Mouse (Mus musculus): ENCODE results near the gene Gid8. TPM values are rescaled to one million over a fixed set of nuclear protein-coding genes. Genes with fewer than 3 reads are reported as not detected.

Gene Gid8
- 43.8 and 50.4 TPM in 2 replicates for polyA plus RNA-seq (2015; fragmentation: Nextera tagmentation; extraction: Ambion mirVana)

DNA sequence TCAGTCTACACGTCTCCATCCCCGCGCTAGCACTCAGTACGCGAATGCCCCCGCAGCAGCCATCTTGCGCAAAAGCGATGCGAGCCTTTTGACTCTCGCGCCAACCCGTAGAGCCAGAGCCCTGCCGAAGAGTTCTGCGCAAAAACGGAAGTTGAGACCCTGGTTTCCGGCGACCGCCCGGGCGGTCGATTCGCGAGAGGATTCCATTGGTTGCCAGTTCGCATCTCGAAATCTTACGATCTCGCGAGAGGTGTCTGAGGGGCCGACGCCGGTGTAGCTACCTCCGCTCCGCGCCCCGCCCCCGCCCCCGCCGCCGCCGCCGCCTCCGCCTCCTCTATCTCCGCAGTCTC is at the start of gene Gid8, which contains the start of gene Dido1:
TSS of gene Gid8 (plus strand) at position 195 of the 350 bp plus-strand sequence.
TSS of gene Dido1 (minus strand) at position 77 of the 350 bp plus-strand sequence.
- H3K9me3 ChIP-seq: no peaks in the 10 kb centered on the region
- H3K27ac ChIP-seq (replicated peaks): peak within 1 kb of the TSS; percentile 92
- peak within 1 kb of the TSS; percentile 100 for H3K4me3 ChIP-seq
- no peaks in the 10 kb centered on the region for H3K27me3 ChIP-seq (replicated peaks)
- peaks cover 42% of the 10 kb centered on the region for H3K4me1 ChIP-seq
- peak within 1 kb of the TSS; percentile 100 for H3K9ac ChIP-seq
- H3K4me2 ChIP-seq: peak within 1 kb of the TSS; percentile 91
- peaks cover 36% of the 10 kb centered on the region for H3K36me3 ChIP-seq
- peak; percentile 89 for ATAC-seq (ENCODE audit: extremely low read depth, insufficient number of reproducible peaks, low FRiP score, low TSS enrichment)
- under 1% methylated on average over 42 of the region's 43 CpGs for WGBS

DNA sequence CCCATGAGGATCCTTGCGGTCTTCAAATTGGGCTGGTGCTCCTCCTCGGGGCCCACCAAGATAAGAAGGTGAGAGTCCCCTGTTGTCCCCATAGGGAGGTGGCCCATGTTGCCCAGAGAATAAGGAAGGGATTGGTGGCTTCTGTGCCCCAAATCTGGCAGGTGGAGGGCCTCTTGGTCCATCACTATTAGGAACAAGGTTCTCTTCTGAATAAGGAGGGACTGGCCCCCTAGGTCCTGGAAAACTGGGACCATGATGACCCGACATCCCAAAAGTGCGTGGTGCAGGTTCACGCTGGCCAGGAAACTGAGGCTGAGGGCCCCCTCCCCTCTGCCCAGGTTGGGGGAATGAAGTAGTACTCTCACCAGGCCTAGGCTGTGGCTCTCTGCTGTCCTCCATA is 49.4 kb upstream of the Gid8 start:
- Histone ChIP-seq H3K27ac (replicated peaks) (no peak overlapping the region), H3K36me3 (peaks cover 39% of the 10 kb centered on the region), H3K27me3 (replicated peaks) (no peaks in the 10 kb centered on the region), H3K4me3 (no peak overlapping the region), H3K9me3 (no peaks in the 10 kb centered on the region), H3K9ac (no peak overlapping the region), H3K4me1 (peaks cover 9% of the 10 kb centered on the region), H3K4me2 (no peak overlapping the region)
- ATAC-seq (ENCODE audit: extremely low read depth, insufficient number of reproducible peaks, low FRiP score, low TSS enrichment): no peak
- WGBS: 84% methylated on average over 5 of the region's 5 CpGs

DNA sequence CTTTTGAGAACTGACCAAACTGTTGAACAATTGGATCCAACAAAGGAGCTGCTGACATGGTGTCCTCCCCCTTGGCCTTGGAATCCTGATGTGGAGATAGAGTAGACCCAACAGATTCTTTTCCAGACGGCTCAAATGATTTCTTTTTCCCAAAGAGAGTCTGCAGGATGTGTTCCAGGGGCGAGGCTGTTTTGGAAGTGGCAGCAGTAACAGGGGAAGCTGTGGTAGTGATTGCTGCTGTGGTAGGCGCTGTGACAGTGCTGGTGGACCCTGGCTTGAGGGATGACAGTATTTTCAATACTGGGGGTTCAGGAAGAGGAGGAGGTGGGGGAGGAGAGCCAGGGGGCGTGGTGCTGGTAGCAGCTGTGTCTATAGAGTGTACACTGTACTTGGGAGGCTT is 47.9 kb upstream of the Gid8 start:
- peaks cover 54% of the 10 kb centered on the region for H3K36me3 ChIP-seq
- WGBS: 83% methylated on average over 4 of the region's 4 CpGs
- H3K9ac ChIP-seq: no peak overlapping the region
- no peaks in the 10 kb centered on the region for H3K9me3 ChIP-seq
- ATAC-seq (ENCODE audit: extremely low read depth, insufficient number of reproducible peaks, low FRiP score, low TSS enrichment): no peak
- H3K4me1 ChIP-seq: peaks cover 9% of the 10 kb centered on the region
- no peaks in the 10 kb centered on the region for H3K27me3 ChIP-seq (replicated peaks)
- H3K4me3 ChIP-seq: no peak overlapping the region
- no peak overlapping the region for H3K4me2 ChIP-seq
- no peak overlapping the region for H3K27ac ChIP-seq (replicated peaks)

DNA sequence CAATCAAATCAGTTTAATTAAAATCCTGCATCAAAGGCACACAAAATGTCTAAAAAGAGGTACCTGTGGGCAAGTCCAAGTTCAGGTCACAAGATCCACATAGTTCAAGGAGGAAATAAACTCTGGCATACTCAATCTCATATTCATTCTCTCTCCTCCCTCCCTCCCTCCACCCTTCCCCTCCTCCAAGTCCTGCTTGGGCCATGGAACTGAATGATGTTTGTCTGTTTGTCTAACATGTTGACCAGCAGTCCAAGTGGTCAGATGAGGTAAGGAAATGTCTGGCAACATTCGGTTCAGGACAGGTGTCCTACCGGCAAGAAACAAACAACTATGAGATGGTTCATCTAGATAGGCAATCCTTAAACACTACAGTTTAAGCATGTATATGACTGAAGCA is 33.2 kb upstream of the Gid8 start:
- no peak overlapping the region for H3K27ac ChIP-seq (replicated peaks)
- H3K4me2 ChIP-seq: no peak overlapping the region
- peaks cover 60% of the 10 kb centered on the region for H3K36me3 ChIP-seq
- no peaks in the 10 kb centered on the region for H3K4me1 ChIP-seq
- H3K4me3 ChIP-seq: no peak overlapping the region
- no peak overlapping the region for H3K9ac ChIP-seq
- ATAC-seq (ENCODE audit: extremely low read depth, insufficient number of reproducible peaks, low FRiP score, low TSS enrichment): no peak
- WGBS: 83% methylated on average over 2 of the region's 2 CpGs
- H3K27me3 ChIP-seq (replicated peaks): no peaks in the 10 kb centered on the region
- no peaks in the 10 kb centered on the region for H3K9me3 ChIP-seq

DNA sequence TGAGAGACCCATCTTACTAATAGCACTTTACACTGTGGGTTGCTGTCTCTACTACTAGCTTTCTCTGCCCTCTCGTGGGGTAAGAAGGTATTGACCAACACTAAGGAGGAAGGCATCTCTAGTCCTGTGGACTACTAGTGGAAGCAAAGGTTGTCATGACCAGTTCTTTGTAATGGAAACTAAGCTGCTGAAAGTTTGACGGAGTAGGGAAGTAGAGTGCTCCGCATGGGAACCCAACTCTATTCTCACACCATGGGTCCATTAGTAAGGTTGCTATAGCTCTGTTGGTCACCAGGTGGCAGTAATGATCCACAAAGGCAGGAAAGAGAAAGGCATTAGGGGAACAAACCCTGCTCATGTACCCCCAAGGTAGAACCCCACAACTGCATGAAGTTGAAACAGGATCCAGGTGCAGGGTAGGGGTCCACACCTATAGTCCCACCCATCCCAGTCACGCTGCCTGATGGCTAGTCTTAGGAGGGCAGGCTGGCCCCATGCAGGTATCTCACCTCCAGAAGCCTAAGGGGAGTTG is 31.2 kb upstream of the Gid8 start:
- peaks cover 60% of the 10 kb centered on the region for H3K36me3 ChIP-seq
- no peak overlapping the region for H3K27ac ChIP-seq (replicated peaks)
- no peaks in the 10 kb centered on the region for H3K4me1 ChIP-seq
- no peak overlapping the region for H3K4me3 ChIP-seq
- H3K9ac ChIP-seq: no peak overlapping the region
- 31% methylated on average over 4 of the region's 4 CpGs for WGBS
- no peaks in the 10 kb centered on the region for H3K9me3 ChIP-seq
- no peaks in the 10 kb centered on the region for H3K27me3 ChIP-seq (replicated peaks)
- no peak overlapping the region for H3K4me2 ChIP-seq
- ATAC-seq (ENCODE audit: extremely low read depth, insufficient number of reproducible peaks, low FRiP score, low TSS enrichment): no peak

DNA sequence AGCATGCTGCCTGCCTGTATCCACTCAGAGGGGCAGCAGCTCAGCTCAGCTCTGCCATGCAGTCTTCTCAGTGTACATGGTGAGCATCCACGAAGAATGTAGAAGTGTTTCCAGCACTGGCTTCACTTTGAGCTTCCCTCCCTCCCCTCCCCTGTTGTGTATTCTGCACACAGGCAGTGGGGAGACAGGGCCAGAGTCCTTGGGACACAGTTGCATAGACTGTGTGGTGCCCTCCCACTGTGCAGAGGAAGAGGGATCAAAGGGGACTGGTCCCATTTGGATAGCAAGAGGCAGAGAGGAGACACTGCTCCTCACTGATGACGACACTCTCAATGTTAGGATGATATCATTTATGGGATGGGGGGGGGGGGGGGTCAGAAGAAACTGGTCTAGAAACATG is 28.7 kb upstream of the Gid8 start:
- H3K4me2 ChIP-seq: no peak overlapping the region
- peaks cover 68% of the 10 kb centered on the region for H3K36me3 ChIP-seq
- no peak overlapping the region for H3K9ac ChIP-seq
- H3K4me3 ChIP-seq: no peak overlapping the region
- no peaks in the 10 kb centered on the region for H3K27me3 ChIP-seq (replicated peaks)
- no peak overlapping the region for H3K27ac ChIP-seq (replicated peaks)
- ATAC-seq (ENCODE audit: extremely low read depth, insufficient number of reproducible peaks, low FRiP score, low TSS enrichment): no peak
- 62% methylated on average over 2 of the region's 2 CpGs for WGBS
- H3K9me3 ChIP-seq: no peaks in the 10 kb centered on the region
- H3K4me1 ChIP-seq: no peaks in the 10 kb centered on the region

DNA sequence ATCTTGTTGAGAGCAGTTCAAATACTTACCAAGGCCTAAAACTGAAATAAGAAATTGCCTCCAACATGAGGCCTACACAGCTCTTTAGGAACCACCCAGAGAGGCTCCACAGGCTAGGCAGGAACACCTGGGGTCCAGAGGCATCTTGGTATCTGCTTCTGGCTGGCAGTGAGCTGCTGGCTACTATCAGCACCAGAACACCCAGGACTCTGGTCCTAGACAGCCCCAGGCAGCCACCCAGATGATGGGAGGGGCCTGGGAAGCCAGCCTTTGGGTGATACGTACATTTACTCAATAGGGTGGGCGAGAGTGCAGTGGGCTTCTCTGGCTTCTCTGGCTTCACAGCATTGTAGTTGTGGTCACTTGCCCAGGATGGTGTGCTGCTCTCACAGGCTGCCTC is 26.4 kb upstream of the Gid8 start:
- no peak for ATAC-seq (ENCODE audit: extremely low read depth, insufficient number of reproducible peaks, low FRiP score, low TSS enrichment)
- Histone ChIP-seq H3K4me3 (no peak overlapping the region), H3K27me3 (replicated peaks) (no peaks in the 10 kb centered on the region), H3K36me3 (peaks cover 91% of the 10 kb centered on the region), H3K4me2 (no peak overlapping the region), H3K9me3 (no peaks in the 10 kb centered on the region), H3K27ac (replicated peaks) (no peak overlapping the region), H3K4me1 (no peaks in the 10 kb centered on the region), H3K9ac (no peak overlapping the region)
- 82% methylated on average over 2 of the region's 2 CpGs for WGBS

DNA sequence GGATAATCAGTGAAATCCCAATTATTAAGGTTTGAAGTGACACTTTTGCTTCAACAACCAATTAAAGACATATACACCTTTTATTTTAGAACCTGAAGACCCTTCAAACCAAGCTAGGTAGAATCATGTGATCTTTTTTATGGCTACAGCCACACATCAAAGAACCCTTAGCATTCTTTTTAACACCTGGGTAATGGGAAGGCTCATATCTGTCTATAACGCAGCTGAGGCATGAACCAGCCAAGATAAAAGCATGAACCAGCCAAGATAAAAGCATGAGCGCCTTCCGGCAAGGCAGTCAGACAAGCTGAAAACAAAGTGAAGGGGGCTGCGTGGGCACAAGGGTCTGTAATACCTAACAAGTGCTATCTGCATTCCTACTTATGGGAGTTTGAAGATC is 25.9 kb upstream of the Gid8 start:
- Histone ChIP-seq H3K4me3 (no peak overlapping the region), H3K4me2 (no peak overlapping the region), H3K9ac (no peak overlapping the region), H3K4me1 (no peaks in the 10 kb centered on the region), H3K27ac (replicated peaks) (no peak overlapping the region), H3K27me3 (replicated peaks) (no peaks in the 10 kb centered on the region), H3K9me3 (no peaks in the 10 kb centered on the region), H3K36me3 (peaks cover 96% of the 10 kb centered on the region)
- 57% methylated on average over 4 of the region's 4 CpGs for WGBS
- ATAC-seq (ENCODE audit: extremely low read depth, insufficient number of reproducible peaks, low FRiP score, low TSS enrichment): no peak

DNA sequence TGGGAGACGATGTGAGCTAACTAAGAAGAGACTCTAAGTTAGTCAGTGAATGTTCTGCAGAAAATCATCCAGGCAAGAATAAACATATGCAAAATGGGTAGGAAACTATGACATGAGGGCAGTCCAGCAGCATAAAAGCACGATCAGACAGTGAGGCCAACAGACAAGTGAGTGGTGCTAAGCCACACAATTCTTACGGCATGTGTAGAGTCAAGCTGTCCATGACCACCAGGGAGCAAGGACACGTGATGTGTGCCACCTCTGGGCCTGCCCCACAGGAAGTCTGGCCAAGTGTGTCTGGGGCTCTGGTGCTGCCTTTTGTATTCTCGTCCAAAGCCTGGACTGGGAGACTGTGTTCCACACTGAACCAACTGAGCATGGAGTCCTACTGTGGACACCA is 20.1 kb upstream of the Gid8 start:
- no peaks in the 10 kb centered on the region for H3K9me3 ChIP-seq
- H3K27me3 ChIP-seq (replicated peaks): no peaks in the 10 kb centered on the region
- peaks cover 67% of the 10 kb centered on the region for H3K36me3 ChIP-seq
- no peak overlapping the region for H3K4me3 ChIP-seq
- 84% methylated on average over 5 of the region's 5 CpGs for WGBS
- peaks cover 16% of the 10 kb centered on the region for H3K4me1 ChIP-seq
- no peak overlapping the region for H3K27ac ChIP-seq (replicated peaks)
- H3K9ac ChIP-seq: no peak overlapping the region
- no peak for ATAC-seq (ENCODE audit: extremely low read depth, insufficient number of reproducible peaks, low FRiP score, low TSS enrichment)
- H3K4me2 ChIP-seq: no peak overlapping the region

DNA sequence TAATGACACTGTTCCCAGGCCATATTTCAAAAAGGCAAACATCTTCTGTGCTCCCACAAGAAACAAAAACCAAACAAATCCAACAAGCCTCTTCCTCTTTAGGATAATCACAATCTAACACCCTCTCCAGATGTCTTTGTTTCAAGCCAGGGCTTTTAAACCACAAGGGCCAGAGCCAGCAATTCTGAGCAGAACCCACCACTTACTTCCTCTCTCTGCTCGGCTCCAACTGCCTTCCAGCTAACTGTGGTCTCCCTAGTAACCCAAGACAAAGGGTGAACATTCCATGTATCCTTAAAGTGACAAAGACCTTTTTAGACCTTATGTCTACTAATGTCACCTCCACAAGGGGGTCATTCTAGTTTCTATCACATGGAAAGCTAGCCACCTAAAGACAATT is 17.3 kb upstream of the Gid8 start:
- peak overlapping the region; percentile 50 for H3K4me2 ChIP-seq

DNA sequence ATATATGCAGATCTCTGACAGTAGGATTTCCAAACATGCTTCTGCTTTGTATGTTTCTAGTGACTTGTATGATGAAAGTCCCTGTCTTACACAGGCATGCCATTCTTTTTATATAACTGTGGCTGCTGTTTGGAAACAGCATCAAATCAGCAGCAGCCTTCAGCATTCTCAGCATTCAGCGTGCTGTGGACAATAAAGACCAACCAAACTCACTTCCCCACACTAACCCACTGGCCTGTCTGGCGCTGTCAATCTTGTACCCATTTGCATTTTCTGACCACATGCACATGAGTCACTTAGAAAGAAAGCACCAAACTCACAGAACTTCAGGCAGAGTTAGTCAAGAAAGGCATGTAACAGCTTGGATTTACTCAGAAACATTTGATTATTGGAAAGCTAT is 14.7 kb upstream of the Gid8 start:
- H3K27me3 ChIP-seq (replicated peaks): no peaks in the 10 kb centered on the region
- peaks cover 13% of the 10 kb centered on the region for H3K36me3 ChIP-seq
- 72% methylated on average over 2 of the region's 2 CpGs for WGBS
- ATAC-seq (ENCODE audit: extremely low read depth, insufficient number of reproducible peaks, low FRiP score, low TSS enrichment): no peak
- no peak overlapping the region for H3K27ac ChIP-seq (replicated peaks)
- H3K4me2 ChIP-seq: no peak overlapping the region
- peaks cover 61% of the 10 kb centered on the region for H3K4me1 ChIP-seq
- H3K9ac ChIP-seq: no peak overlapping the region
- H3K9me3 ChIP-seq: no peaks in the 10 kb centered on the region
- no peak overlapping the region for H3K4me3 ChIP-seq

More for the DNA sequence above, 17.3 kb upstream of the Gid8 start:
- WGBS: 0% methylated on average over 1 of the region's 1 CpGs
- peak overlapping the region; percentile 68 for H3K27ac ChIP-seq (replicated peaks)
- peaks cover 39% of the 10 kb centered on the region for H3K36me3 ChIP-seq
- H3K4me1 ChIP-seq: peaks cover 40% of the 10 kb centered on the region
- H3K9ac ChIP-seq: peak overlapping the region; percentile 72
- peak overlapping the region; percentile 18 for H3K4me3 ChIP-seq
- H3K27me3 ChIP-seq (replicated peaks): no peaks in the 10 kb centered on the region
- no peak for ATAC-seq (ENCODE audit: extremely low read depth, insufficient number of reproducible peaks, low FRiP score, low TSS enrichment)
- no peaks in the 10 kb centered on the region for H3K9me3 ChIP-seq

DNA sequence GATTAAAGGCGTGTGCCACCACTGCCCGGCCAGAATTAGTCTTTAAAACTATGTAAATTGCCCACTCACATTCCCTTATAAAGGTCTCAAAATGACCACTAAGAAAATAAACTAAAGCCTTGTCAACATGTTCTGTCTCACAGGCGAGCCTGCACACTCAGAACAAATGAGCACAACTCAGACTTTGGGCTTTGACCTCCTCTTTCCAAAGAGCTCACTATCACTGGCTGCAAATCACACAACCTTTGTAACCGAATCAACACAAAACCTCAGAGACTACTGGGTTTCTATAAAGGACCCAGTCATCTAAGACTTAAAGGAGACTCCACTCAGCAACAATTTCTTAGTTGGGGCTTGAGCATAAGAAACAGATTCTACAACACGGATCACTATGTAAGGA is 9.5 kb upstream of the Gid8 start:
- peaks cover 76% of the 10 kb centered on the region for H3K4me1 ChIP-seq
- peak overlapping the region; percentile 83 for H3K4me3 ChIP-seq
- 0 out of 2 replicates have a peak overlapping the region, but pooled peaks have one; percentile 94 for H3K27ac ChIP-seq (replicated peaks)
- WGBS: 76% methylated on average over 5 of the region's 5 CpGs
- peak overlapping the region; percentile 93 for H3K9ac ChIP-seq
- no peaks in the 10 kb centered on the region for H3K9me3 ChIP-seq
- ATAC-seq (ENCODE audit: extremely low read depth, insufficient number of reproducible peaks, low FRiP score, low TSS enrichment): no peak
- no peaks in the 10 kb centered on the region for H3K27me3 ChIP-seq (replicated peaks)
- H3K4me2 ChIP-seq: peak overlapping the region; percentile 99
- H3K36me3 ChIP-seq: no peaks in the 10 kb centered on the region
